Mouse (Mus musculus) lung, postnatal 10 days (tissue): ENCODE results near the gene Tbc1d7.
A peak's percentile ranks its signal among the peaks of the same experiment; 100 is the strongest.

Experiments used
- DNase-seq: peaks from one replicate; pipeline ENCODE4 v3.0.0; 2021

The Tbc1d7 gene

GRCm38 (mm10) chr13:43193266-43193665 is 22.0 kb upstream of the Tbc1d7 start:
- peak; percentile 60 for DNase-seq

GRCm38 (mm10) chr13:43191741-43192192 is 20.5 kb upstream of the Tbc1d7 start:
- DNase-seq: peak; percentile 78

DNA sequence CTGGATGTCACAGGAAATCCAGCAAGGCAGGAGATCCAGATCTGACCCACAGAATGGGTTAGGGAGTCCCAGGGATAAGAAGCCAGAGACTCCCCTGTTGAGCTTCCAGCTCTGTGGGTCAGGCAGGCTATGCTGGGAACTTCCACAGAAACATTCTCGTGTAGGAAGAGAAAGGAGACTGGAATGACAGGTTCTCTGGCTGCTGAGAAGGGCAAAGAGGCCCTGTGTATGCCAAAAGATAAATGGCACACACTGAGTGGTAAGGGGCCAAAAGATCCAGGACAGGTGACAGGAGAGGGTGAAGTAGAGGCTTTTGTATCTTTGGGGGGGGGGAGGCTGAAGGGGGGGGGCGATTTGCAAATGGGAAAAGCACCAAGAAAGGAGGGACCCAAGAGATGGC is 20.0 kb upstream of the Tbc1d7 start:
- no peak for DNase-seq

DNA sequence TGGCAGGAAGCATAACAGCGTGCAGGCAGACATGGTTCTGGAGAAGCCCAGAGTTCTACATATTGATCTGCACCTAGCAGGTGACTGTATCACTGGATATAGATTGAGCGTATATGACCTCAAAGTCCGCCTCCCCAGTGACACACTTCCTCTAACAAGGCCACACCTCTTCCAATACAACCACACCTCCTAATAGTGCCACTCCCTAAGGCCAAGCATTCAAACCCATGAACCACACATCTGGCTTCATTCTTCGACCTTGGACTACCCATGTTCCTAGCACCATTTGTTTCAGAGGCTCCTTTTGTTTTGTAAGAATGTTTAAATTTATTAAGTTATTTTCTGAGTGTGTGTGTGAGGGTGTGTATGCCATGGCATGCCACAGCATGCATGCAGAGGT is 16.4 kb upstream of the Tbc1d7 start:
- no peak for DNase-seq

DNA sequence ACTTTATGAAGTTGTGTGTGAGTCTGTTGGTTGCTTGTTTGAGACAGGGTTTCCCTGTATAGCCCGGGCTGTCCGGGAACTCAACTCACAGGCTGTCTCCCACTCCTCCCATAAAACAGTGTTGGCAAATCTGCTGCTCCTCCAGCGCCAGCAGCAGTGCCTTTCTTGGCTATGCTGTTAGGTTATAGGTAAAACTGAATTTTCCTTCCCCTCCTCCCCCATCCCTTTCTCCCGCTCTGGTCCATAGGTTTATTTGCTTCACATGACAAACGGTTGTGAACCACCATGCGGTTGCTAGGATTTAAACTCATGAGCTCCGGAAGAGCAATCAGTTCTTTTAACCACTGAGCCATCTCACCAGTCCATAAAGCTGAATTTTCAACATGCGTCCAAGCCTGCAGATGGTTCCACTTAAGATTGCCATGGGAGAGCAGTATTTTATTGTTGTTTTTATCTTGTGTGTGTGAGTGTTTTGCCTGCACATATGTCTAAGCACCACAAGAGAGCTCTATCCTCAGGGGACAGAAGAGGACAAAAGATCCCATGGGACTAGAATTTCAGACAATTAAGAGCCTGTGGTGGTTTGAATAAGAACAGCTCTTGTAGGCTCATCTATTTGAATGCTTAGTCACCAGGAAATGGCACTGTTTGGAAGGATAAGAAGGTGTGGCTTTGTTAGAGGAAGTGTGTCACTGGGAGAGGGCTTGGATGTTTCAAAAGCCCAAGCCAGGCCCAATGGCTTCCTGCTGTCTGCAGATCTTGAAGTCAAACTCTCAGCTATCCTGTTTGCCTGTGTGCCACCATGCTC is 12.2 kb upstream of the Tbc1d7 start:
- DNase-seq: no peak

- DNase-seq: peak; percentile 89
Measured at GRCm38 (mm10) chr13:43182465-43183201, 11.3 kb upstream of the Tbc1d7 start.

DNA sequence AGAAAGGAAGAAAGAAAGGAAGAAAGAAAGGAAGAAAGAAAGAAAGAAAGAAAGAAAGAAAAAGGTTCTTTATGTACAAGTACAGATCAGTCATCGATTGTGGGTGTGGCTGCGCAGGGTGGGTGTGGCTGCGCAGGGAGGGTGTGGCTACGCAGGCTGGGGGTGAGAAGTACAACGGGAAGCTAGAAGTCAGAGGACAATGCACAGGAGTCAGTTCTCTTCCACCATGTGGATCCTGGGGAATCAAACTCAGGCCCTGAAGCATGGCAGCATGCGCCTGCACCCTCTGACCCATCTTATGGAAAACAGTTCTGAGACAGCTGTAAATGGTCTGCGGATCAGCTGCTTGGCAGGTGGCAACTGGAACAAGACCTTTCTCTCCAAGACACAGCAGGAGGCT is 9.8 kb upstream of the Tbc1d7 start:
- no peak for DNase-seq

DNA sequence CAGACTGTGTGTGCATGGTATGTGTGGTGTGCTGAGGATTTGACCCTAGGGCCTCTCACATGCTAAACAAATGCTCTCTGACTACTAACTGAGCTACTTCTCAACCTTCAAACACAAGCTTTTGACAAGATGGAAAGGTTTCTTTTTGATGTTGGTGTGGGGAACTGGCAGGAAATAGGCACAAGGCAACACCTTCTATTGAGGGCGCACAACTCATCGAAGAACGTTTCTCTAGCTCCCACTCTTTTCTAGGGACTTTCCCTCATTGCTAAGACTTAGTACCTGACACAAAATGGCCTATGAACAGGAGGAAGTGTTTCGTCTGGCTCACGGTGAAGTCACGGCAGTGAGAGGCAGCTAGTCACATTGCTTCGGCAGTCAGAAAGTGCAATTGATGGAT is 6.0 kb upstream of the Tbc1d7 start:
- DNase-seq: no peak

DNA sequence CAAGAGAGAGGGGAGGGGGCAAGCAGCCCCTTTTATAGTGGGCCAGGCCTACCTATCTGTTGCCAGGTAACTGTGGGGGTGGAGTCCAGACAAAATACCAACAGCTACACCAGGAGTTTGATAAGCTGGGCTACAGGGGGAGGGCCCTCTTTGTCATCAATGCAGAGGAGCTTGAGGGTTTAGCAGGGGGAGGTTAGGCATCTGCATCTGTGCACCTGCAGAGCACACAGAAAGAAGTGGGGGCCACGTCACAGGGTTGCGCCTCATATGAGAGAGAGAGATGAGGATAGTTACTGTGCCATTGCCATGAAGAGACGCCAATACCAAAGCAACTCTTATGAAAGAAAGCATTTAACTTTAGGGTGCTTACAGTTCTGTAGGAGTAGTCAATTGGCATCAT is 5.4 kb upstream of the Tbc1d7 start:
- no peak for DNase-seq

DNA sequence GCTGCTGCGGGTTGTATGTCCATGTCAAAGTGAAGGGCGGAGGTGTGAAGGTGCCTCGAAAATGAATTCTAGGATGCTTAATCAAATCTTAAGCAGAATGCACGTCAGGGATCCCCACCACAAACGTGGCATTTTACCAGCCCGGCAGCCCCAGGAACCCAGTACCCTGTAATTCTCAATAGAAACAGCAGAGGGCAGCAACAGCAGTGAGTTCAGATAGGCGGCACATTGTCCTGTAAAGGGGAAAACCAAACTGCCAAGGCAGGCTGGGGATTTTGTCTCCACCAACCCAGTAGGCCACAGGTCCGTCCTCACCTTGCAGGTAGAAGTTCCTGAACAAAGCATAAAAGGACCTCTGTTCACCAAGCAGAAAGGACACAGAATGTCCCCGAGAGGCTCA is 2.0 kb upstream of the Tbc1d7 start:
- peak; percentile 88 for DNase-seq

GRCm38 (mm10) chr13:43172036-43172713 is 874 bp upstream of the Tbc1d7 start:
- peak; percentile 63 for DNase-seq

GRCm38 (mm10) chr13:43167721-43168120 is 3.6 kb downstream of the Tbc1d7 start:
- no peak for DNase-seq

DNA sequence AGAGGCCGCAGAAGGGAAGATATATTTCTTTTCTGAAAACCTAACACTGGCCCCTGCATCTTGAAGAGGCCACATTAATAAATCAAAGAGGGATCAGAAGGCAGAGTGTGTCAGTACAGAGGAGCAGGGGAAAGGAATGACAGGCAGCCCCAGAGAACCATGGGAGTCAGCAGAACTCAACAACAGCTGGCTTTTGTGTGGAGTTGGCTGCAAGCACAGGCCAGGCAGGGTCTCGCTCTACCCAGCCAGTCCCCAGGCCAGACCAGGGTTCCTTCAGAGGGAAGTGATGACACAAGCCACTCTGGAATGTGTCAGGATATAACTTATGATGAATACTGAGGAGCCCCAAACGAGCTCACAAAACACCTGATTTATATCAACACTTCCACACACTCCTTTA is 11.9 kb downstream of the Tbc1d7 start:
- peak; percentile 57 for DNase-seq

GRCm38 (mm10) chr13:43158281-43158680 is 13.0 kb downstream of the Tbc1d7 start:
- DNase-seq: no peak

DNA sequence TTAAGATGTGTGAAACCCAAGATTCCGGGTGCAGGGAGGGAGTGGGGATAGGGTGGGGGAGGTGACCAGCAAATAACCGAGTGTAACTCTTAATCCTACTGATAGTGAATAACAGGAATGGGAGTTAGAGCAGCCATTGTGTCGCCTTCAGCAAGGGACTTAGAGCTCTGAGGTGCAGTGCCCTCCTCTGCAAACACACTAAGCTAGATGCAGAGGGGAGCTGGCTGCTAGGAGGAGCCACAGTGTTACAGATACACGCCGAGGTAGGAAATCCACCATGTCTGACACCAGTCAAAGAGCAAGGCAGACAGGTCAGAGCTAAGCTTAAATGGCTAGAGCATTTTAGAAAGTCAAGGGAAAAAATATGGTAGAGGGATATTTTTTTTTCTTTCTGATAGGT is 13.9 kb downstream of the Tbc1d7 start:
- no peak for DNase-seq

DNA sequence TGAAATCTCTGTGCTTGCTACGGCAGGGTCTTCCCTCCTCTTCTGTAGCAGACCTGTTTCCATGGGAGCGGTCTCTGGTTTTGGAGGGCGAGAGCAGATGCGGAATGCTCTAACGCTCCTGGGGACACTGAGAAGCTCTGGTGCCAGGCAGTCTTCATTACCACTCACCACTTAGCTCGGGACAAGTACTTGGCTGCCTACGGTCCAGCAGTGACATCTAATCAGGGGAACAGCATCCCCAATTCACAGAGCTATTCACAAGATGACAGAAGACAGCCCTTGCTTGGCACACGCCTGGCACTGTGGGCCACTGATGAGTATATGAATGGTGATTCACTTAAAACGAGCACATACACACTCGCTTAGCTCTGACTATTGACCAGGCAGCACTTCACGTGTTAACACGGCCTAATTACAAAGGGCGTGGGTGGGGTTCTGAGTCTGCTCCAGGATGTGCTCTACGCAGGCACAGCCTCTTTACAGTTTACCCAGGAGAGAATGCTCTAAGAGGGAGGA is 19.2 kb downstream of the Tbc1d7 start:
- DNase-seq: no peak

- no peak for DNase-seq
Measured at GRCm38 (mm10) chr13:43149661-43150060, 21.6 kb downstream of the Tbc1d7 start.

DNA sequence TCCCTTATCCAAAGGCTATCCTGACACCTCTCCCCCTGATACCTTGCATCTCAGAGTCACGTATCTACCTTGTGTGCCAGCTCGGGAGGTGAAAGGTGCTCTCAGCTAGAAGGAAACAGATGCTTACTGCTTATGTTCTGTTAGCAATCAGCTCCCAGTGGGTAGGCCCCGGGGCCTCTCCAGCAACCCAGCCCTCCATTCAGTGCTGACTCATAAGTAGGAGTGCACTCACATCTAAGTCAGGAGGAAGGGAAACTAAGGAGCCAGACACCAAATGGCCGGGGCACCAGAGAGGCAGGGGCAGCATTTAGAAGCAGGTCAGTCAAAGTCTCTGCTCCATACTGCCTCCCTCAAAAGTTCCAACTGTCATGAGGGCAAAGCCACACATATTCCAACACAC is 22.6 kb downstream of the Tbc1d7 start:
- no peak for DNase-seq

DNA sequence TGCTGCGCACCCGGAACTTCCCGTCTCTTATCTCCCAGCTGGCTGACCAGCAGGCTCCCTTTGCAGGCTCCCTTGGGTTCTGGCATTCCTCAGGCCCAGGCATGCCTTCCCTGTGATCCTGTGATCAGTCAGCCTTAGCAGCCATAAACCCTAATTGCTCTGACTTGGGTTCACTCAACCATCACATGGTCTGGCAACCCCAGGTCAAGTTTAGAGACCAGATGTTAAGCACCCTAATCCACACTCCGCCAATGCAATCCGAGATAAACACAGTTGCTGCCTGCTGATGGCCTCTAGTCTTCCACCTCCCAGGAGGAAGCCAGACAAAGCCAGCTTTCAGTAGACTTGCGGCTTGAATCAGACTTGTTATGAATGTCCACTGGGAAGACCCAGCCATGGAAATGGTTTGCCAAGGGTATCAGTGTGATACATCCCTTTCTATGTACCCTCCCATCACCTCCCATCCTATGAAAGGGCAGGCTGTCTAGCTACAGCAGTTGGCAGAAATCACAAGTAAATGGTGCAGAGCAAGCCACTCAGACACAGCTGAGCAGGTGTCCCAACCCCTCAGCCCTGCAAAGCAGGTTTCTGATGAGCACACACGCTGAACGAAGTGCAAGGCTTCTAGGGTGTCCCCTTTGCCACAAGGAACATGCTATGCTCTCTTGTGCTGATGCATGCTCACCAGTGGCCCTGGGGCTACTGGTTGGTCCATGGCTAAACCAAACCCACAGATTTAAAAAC is 24.6 kb downstream of the Tbc1d7 start:
- no peak for DNase-seq

DNA sequence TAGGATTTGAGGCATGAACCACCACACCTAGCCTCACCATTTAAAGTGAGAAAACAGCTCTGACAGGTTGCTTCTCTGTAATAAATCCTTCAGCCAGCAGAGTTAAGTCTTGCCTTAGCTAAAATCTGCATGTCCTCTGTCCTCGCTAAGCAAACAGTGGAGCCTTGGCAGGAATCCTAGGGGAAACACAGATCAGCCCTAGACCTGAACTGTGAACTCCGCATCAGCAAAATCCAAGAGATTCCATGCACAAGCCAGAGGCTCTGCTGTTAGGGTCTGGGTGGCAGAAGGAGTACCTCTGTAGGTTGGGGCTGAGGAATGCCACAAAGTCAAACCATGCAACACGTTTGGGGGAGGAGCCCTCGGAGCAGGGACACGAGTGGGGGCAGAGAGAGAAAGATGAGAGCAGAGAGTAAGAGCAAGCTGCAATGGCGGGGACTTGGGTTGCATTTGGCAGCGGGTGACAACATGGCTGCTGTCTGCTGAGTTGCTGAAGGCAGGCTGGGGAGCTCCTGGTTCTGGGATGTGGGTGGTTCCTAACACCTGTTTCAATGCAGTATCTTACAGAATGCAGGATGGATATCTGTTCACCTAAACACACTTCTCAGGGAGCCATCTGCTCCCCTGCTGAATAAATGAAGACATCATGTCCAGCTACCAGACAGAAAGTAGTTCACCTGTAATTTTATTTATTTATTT is 26.4 kb downstream of the Tbc1d7 start:
- no peak for DNase-seq

DNA sequence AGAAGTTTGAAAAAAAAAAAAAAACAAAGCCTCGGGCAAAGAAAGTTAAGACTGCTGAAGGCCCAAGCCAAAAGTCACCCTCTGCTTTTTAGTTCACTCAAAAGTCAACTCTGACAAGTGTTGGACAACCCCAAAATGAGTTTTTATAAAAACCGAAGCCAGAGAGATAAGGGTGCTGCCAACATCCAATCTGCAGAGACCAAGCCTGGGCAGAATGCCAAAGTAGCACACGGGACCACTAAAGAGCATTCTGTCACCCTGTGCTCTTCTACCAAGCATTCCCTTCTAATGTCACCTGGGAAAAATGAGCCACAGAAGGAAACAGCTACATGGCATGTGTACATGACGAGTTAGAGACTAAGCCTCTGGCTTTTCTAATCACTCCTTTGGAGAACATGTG is 36.8 kb downstream of the Tbc1d7 start:
- no peak for DNase-seq

GRCm38 (mm10) chr13:43133400-43133799 is 37.9 kb downstream of the Tbc1d7 start:
- DNase-seq: no peak
